ENCODE assay signal across 8 mouse cellular contexts in the genomic region with DNA sequence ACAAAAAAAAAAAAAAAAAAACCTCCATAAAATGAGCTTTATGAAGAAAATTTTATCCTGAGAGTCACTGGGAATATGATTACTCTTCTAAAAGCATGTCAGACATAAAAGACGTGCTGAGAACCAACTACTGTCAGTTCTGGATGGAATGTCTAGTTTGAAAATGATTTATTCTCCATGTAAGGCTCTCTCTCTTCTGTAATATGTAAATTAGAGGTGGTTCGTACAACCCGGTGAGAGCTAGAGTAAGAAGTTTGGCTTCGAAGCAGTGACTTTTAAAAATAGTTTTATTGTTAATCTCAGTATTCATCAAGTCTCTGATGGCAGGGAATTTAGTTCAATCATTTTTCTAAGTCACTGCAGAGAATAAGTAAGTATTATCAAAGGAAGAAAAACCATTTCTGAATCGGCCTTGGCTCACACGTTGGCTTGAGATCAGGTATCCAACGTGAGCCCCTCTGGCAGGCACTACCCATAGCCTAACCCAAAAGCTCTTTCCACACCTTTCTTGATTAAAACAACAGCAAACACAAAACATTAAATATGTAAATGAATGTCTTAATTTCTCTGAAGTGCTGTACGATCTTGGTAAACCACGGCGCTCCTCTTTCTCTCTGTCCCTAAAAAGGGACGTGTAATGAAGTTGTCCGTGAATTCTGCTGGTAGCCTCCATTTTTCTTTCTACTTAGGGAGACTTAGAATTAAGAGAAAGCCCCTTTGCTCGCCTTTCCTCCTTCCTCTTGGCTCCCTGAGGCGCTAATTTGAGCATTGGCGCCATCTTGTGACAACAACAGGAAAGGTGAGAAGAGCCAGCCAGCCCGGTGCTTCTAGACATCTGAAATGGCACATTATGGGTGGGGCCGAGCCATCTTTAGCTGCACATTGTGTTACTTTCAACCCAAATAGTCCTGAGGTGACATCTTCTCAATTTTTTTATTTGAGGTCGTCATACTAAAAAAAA. TPM values are rescaled to one million over a fixed set of nuclear protein-coding genes. Genes with fewer than 3 reads are reported as not detected.
A peak's percentile ranks its signal among the peaks of the same experiment; 100 is the strongest.
DNase-seq lines count a peak whose midpoint lies in the region; ATAC-seq and TF ChIP-seq lines count a peak whose summit lies in the region.

No protein-coding gene starts in this region.

- H3K9me3 ChIP-seq in embryonic facial prominence, embryonic 14.5 days (ENCODE audit: control insufficient read depth, low read length): no peaks in the 10 kb centered on the region
- no peaks in the 10 kb centered on the region for H3K9me3 ChIP-seq in heart, embryonic 12.5 days (replicated peaks)
- no peaks in the 10 kb centered on the region for H3K9me3 ChIP-seq in kidney, embryonic 16.5 days (ENCODE audit: low read length)

- no peak overlapping the region for H3K4me3 ChIP-seq in bone marrow, adult 2 months (replicated peaks; ENCODE audit: control insufficient read depth, low read depth, low read length)
- H3K4me3 ChIP-seq in embryonic facial prominence, embryonic 14.5 days (ENCODE audit: low read depth, low read length): peak overlapping the region; percentile 2; the same call in 1 of the 2 replicates
- H3K4me3 ChIP-seq in heart, embryonic 12.5 days: peak overlapping the region; percentile 20; the same call in 1 of the 2 replicates
- peak overlapping the region; percentile 36 for H3K4me3 ChIP-seq in kidney, embryonic 16.5 days (ENCODE audit: low read length)

- DNase-seq in B cell, adult 2 months: peak; percentile 80 to 83
- DNase-seq in embryonic facial prominence, embryonic 14.5 days (ENCODE audit: low spot score): peak; percentile 93
- DNase-seq in liver: peak; percentile 70
- DNase-seq in spleen, postnatal 36 days (ENCODE audit: low spot score in 2 of 2): peak; percentile 66

- peak overlapping the region; percentile 52 for H3K4me2 ChIP-seq in embryonic facial prominence, embryonic 14.5 days (ENCODE audit: low read depth, low read length)
- peak overlapping the region; percentile 47 for H3K4me2 ChIP-seq in heart, embryonic 12.5 days
- peak overlapping the region; percentile 56 for H3K4me2 ChIP-seq in kidney, embryonic 16.5 days (replicated peaks; ENCODE audit: low read depth, low read length)

- H3K36me3 ChIP-seq in embryonic facial prominence, embryonic 14.5 days (ENCODE audit: control insufficient read depth, insufficient read depth, low read length): no peaks in the 10 kb centered on the region
- H3K36me3 ChIP-seq in heart, embryonic 12.5 days: no peaks in the 10 kb centered on the region
- H3K36me3 ChIP-seq in kidney, embryonic 16.5 days (ENCODE audit: insufficient read depth, low read length): no peaks in the 10 kb centered on the region

- no peak overlapping the region for H3K27ac ChIP-seq in bone marrow, adult 2 months (ENCODE audit: control insufficient read depth, insufficient read depth, low read depth, low read length, poor library complexity)
- H3K27ac ChIP-seq in embryonic facial prominence, embryonic 14.5 days (replicated peaks; ENCODE audit: low read depth, low read length): 0 out of 2 replicates have a peak overlapping the region, but pooled peaks have one; percentile 33
- no peak overlapping the region for H3K27ac ChIP-seq in heart, embryonic 12.5 days (ENCODE audit: poor library complexity, severe bottlenecking)
- no peak overlapping the region for H3K27ac ChIP-seq in kidney, embryonic 16.5 days (ENCODE audit: low read length)

- no peaks in the 10 kb centered on the region for H3K27me3 ChIP-seq in embryonic facial prominence, embryonic 14.5 days (replicated peaks; ENCODE audit: control insufficient read depth, insufficient read depth, low read length)
- no peaks in the 10 kb centered on the region for H3K27me3 ChIP-seq in heart, embryonic 12.5 days (replicated peaks)
- no peaks in the 10 kb centered on the region for H3K27me3 ChIP-seq in kidney, embryonic 16.5 days (ENCODE audit: insufficient read depth, low read length)

- peak; percentile 64 for ATAC-seq in embryonic facial prominence, embryonic 14.5 days (ENCODE audit: low read depth)
- no peak for ATAC-seq in heart, embryonic 12.5 days (ENCODE audit: insufficient number of reproducible peaks, low FRiP score)
- ATAC-seq in kidney, embryonic 16.5 days (ENCODE audit: low FRiP score, low TSS enrichment): peak; percentile 75; the same call in 1 of the 2 replicates
- peak; percentile 86 for ATAC-seq in monocyte, adult 5-6 weeks (replicated peaks; ENCODE audit: insufficient number of reproducible peaks, low FRiP score, low TSS enrichment, poor library complexity, severe bottlenecking)

- H3K4me1 ChIP-seq in bone marrow, adult 2 months (ENCODE audit: control insufficient read depth, insufficient read depth, low read length): peaks cover 3% of the 10 kb centered on the region; the same call in 1 of the 2 replicates
- peaks cover 18% of the 10 kb centered on the region for H3K4me1 ChIP-seq in embryonic facial prominence, embryonic 14.5 days (ENCODE audit: control insufficient read depth, insufficient read depth, low read length)
- H3K4me1 ChIP-seq in heart, embryonic 12.5 days (replicated peaks): peaks cover 6% of the 10 kb centered on the region; the same call in 1 of the 2 replicates
- H3K4me1 ChIP-seq in kidney, embryonic 16.5 days (ENCODE audit: insufficient read depth, low read length): no peaks in the 10 kb centered on the region

- WGBS in bone marrow, adult 2 months: 18% methylated on average over 18 of the region's 18 CpGs
- whole genome bisulfite sequencing in embryonic facial prominence, embryonic 14.5 days: 15% methylated on average over 18 of the region's 18 CpGs
- 21% methylated on average over 18 of the region's 18 CpGs for WGBS in heart, embryonic 12.5 days
- 20% methylated on average over 18 of the region's 18 CpGs for WGBS in kidney, embryonic 16.5 days

- no peak for TF ChIP-seq POLR2A in bone marrow, adult 2 months (IDR thresholded peaks at IDR 0.05; ENCODE audit: borderline replicate concordance, control insufficient read depth, low read depth, low read length)

- peak; percentile 77 for TF ChIP-seq CTCF in bone marrow, adult 2 months (IDR thresholded peaks at IDR 0.05; ENCODE audit: control insufficient read depth, insufficient read depth, low read length)

- H3K9ac ChIP-seq in embryonic facial prominence, embryonic 14.5 days (ENCODE audit: low read depth, low read length): 0 out of 2 replicates have a peak overlapping the region, but pooled peaks have one; percentile 15
- H3K9ac ChIP-seq in heart, embryonic 12.5 days: peak overlapping the region; percentile 14; the same call in 1 of the 2 replicates
- H3K9ac ChIP-seq in kidney, embryonic 16.5 days (replicated peaks; ENCODE audit: low read length): peak overlapping the region; percentile 47; the same call in 1 of the 2 replicates

RNA-seq across cellular contexts. Expression of gene Itsn2, which starts 44.1 kb away (rescaled TPM):
- 42.2 and 57.3 TPM in 2 replicates for polyA plus RNA-seq in bone marrow, adult 2 months (2011; ENCODE audit: insufficient read depth, insufficient read length, low replicate concordance, missing spikeins)
- polyA plus RNA-seq in embryonic facial prominence, embryonic 14.5 days (2014; fragmentation: Nextera tagmentation; extraction: Ambion mirVana): 43.6 and 44.0 TPM in 2 replicates
- polyA plus RNA-seq in heart, embryonic 12.5 days (2016; fragmentation: Nextera tagmentation; extraction: Ambion mirVana): 38.5 and 43.7 TPM in 2 replicates
- 33.3 and 37.2 TPM in 2 replicates for polyA plus RNA-seq in kidney, embryonic 16.5 days (2015; fragmentation: Nextera tagmentation; extraction: Ambion mirVana)
- total RNA-seq in monocyte, adult 5-6 weeks (2017): 212 to 304 TPM (median 230 TPM) in 3 replicates

RNA-seq across cellular contexts. Expression of gene Gm3625, which starts 44.4 kb away (rescaled TPM):
- not detected in 2 replicates for polyA plus RNA-seq in bone marrow, adult 2 months (2011; ENCODE audit: insufficient read depth, insufficient read length, low replicate concordance, missing spikeins)
- not detected in 2 replicates for polyA plus RNA-seq in embryonic facial prominence, embryonic 14.5 days (2014; fragmentation: Nextera tagmentation; extraction: Ambion mirVana)
- not detected in 2 replicates for polyA plus RNA-seq in heart, embryonic 12.5 days (2016; fragmentation: Nextera tagmentation; extraction: Ambion mirVana)
- not detected in 2 replicates for polyA plus RNA-seq in kidney, embryonic 16.5 days (2015; fragmentation: Nextera tagmentation; extraction: Ambion mirVana)
- not detected in 3 replicates for total RNA-seq in monocyte, adult 5-6 weeks (2017)
